Mouse (Mus musculus) brain, embryonic 14.5 days (tissue): ENCODE data around the gene Abcc12. TPM values are rescaled to one million over a fixed set of nuclear protein-coding genes. Genes with fewer than 3 reads are reported as not detected.

Source experiments
- DNase-seq: peaks from one replicate; pipeline ENCODE4 v3.0.0-alpha.2; 2011; ENCODE audit warnings: low read depth
- CTCF ChIP-seq: fragments of 200-500 bp; IDR thresholded peaks from 2 replicates; pipeline ENCODE4 v1.5.1; 2012; ENCODE audit warnings: inconsistent platforms, mild to moderate bottlenecking, moderate library complexity, borderline replicate concordance; ENCODE audit not compliant: insufficient read depth, insufficient read length; ENCODE audit errors: extremely low read depth
- POLR2A ChIP-seq: fragments of 200-500 bp; IDR thresholded peaks from 2 replicates; pipeline ENCODE4 v1.6.1; 2012; ENCODE audit warnings: mild to moderate bottlenecking, inconsistent platforms, borderline replicate concordance; ENCODE audit not compliant: poor library complexity, insufficient read depth, insufficient read length, severe bottlenecking; ENCODE audit errors: extremely low read depth
- polyA plus RNA-seq: library from polyadenylated mRNA; depleted of rRNA; stranded (reverse); fragments of >200 nt; gene quantifications from 2 replicates; pipeline ENCODE4 v1.2.3, GENCODE M21; 2012

Gene Abcc12
- polyA plus RNA-seq, 1 experiment, result 0.23 TPM

DNA sequence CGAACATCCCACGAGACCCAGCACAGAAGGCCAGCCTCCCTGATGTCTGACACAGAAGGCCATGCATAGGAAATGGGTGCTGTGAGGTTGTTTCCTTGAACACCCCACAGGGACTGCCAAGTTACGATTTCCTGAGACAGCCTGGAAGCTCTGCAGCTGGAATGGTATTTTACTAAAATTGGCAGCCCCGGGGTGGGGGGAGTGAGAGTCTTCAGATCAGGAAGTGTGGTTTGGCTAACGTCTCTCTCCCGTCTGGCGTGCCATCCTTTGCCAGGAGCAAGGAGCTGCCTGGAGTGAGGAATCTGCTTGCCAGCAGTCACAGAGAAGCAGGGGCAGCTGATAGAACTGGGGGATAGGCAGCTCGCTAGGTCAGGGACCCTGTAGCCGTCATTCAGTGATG lies 2.4 kb downstream of the Abcc12 start:
- TF ChIP-seq POLR2A (no peak), CTCF (no peak)
- peak; percentile 90 for DNase-seq

DNA sequence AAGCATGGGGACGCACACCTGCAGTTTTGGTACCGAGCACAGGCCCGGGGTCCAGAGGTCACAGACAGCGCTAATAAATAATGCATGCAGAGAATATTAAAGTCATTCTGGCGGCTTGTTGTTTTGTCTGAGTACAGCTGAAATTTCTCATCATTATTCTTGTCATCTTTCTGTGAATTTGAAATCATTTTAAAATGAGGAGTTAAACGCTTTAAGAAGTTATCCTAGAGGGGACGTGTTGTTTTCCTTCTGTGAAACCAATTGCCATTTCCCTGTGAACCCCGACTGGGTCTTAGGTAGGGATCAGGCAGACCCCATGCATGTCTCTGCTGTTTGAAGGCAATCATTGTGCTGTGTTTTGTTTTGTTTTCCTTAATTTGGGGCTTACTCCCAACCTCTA lies 2.9 kb downstream of the Abcc12 start:
- TF ChIP-seq CTCF (no peak), POLR2A (no peak)
- peak; percentile 7 for DNase-seq

DNA sequence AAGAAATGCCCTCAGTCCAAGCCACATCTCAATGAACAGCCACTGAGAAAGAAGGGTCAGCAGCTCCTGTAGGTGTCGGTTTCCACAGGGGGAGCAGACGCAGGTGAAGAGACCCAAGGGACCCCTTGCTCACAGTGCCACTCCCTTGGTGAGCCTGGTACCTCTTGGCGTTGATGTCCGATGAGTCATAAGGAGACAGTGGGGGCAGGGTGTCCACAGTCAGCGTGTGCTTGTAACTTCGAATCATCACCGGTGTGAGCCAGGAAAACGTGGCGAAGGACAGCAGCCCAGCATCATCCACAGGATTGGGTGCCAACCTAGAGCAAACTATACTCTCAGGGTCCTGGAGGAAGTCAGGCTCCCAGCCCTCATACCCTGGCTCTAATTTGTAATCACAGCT lies 16.8 kb downstream of the Abcc12 start:
- no peak for DNase-seq
- TF ChIP-seq POLR2A (no peak), CTCF (no peak)

DNA sequence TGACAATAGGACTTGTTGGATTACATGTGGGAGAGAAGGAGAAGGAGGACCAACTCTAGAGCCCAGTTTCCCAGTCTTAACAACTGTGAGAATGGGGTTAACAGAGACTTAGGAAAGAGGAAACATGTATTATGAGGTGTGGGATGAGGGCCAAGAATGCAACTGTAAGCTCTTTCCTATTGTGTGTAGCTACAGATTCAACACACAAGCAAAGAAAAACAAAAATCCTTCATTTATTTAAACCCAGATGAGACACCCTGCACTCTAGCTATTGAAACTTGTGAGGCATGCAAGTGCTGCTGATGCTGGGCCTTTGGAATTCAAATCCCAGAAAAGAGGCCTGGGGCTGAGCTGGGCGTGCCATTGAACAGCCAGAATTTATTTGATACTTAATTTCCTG lies 18.7 kb downstream of the Abcc12 start:
- TF ChIP-seq CTCF (no peak), POLR2A (no peak)
- peak; percentile 80 for DNase-seq

DNA sequence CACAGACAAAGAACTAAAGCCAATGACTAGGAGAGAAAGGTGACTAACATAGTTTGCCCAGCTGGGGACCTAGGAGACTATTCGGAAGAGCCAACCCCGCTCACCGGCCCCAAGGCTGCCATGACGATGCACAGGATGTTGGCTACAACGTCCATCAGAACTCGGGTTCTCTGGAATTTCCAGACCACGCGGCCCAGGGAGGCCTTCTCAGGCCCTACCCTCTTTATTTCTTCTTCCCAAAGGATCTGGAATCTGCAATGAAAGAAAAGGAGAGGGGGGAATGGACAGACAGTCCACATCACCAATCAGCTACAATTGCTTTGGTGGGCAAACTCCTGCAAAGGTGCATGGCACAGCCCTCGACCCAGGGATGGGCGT lies 19.8 kb downstream of the Abcc12 start:
- DNase-seq, result no peak
- no peak for TF ChIP-seq POLR2A
- TF ChIP-seq CTCF, result no peak

DNA sequence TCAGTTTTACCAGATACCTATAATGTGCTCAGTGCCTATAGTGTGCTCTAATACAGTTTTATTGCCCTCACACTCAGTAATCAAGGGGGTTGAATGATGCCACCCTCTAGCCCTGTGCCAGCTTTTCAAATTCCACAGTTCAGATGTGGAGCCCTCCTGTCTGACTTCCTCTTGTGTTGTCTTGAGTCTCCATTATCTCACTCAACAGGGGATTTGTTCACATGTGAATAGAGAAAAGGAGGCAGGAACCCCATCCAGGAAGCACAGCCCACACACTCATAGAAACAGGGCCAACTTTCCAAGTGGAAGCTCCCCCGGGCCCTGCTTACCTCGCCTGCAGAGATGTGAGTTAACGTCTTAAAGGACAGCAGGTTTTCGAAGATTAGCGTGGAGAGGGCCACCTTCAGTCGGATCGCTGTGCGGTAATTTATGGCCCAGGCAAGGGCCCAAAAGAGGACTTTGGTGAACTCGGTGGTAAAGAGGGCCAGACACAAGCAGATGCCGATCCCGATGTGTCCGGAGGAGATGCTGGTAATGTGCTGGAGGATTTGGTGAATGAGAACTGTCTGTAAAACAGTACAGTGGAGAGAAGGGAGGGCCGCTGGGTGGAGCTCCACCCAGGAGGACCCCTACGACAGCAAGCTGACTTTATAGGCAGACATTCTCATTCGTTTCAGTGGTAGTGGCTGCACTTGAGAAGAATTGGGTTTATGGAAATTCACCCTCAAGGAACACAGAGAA lies 20.4 kb downstream of the Abcc12 start:
- DNase-seq, result no peak
- TF ChIP-seq CTCF, result no peak
- TF ChIP-seq POLR2A, result no peak

DNA sequence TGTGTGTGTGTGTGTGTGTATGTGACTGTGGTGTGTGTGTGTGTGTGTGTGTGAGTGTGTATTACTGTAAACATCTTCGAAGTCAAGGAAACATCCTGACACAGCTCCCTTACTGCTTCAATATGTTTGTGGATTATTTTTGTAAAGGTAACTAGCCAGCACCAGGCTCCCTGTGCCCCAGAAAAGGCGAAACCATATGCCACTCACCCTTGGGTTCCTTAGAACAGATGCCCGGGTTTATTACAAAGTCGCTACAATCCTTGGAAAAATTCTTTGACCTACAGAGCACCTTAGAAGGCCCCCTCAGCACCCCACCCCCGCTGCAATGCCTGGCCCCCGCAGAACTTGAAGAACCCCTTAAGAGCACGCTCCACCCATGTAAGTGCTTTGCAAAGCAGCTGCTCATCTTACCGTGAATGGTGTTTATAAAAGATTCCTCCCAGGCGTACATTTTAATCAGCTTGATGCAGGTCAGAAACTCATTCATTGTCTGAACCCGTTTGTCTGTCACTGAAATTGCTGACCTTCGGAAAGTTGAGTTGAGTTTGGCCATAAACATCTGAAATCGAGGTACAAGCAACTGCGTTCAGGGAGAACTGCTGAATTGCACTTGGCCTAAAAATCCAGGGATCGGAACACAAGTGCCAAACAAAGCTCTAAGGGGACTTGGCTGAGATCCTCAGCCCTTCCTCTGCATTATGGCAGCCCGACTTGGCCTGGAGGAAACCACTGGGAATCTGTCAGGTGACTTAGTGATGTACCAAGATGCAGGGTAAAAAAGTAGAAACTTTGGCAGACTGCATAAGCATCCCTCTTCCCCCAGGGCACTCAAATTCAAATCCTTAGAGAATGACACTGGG lies 23.1 kb downstream of the Abcc12 start:
- no peak for DNase-seq
- no peak for TF ChIP-seq POLR2A
- TF ChIP-seq CTCF, result no peak

DNA sequence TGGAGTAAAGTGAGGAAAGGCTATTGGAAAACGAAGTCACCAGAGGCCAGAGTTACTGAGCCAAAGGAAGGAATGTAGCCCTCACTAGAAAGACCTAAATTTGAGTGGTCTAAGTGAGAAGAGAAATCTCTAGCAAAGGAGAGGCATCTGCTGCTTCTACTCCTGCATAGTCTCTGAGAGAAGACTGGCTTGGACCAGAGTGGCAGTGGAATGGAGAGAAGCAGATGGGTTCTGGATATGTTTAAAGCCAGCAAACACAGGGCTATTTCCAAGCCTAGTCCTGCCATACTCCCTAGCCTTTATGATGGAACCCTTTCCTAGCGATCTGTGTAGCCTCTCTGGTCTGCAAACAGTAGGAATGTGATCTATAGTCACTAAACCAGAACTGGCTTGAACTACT lies 24.9 kb downstream of the Abcc12 start:
- no peak for TF ChIP-seq POLR2A
- no peak for TF ChIP-seq CTCF
- DNase-seq, result no peak

DNA sequence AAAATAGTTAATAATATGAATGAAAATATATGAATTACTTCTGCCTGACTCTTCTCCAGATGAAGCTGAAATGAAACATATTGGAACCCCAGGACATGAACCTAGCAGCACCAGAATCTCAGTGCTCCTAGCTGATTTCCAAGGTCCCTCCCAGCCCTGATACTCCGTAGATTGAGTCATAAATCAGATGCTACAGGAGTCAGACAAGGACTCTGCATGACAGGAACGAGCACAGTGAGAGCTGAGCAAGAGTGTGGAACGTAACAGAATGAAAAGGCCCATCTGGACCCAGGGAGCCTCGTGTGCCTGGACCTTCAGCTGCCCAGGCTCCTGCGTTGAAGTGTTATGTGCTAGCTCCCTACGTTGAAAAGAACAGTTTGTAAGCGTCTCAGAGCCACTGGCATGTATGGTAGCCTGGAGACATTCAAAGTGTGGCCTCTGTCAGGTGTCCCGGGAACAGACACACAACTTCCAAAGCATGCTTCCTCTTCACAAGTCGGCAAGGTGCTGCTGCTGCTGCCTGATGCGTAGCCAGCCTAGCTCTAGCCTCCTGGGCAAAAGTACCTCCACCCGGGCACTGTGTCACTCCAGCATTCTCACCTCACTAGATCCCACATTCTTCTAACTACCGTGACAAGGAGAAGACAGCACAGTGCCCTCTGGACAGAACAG lies 26.1 kb downstream of the Abcc12 start:
- no peak for DNase-seq
- TF ChIP-seq POLR2A (no peak), CTCF (no peak)

DNA sequence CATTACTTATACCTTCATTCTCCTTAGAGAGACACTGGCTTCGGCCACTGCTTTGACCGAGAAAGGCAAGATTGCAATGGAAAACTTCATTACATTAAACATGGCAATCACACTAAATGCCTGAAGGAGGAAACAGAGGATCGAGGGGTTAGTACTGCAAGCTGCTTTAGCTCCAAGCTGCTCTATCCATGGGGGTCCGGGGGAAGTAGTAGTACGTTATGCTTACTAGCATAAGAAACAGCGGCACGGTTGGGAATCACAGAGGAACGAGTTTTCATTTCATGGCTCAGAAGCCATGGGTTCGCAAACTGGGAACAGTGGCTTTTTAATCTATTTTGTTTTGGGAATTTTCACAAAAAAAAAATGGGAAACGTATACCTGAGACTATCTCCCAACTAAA lies 30.0 kb downstream of the Abcc12 start:
- DNase-seq, result no peak
- TF ChIP-seq POLR2A (no peak), CTCF (no peak)

DNA sequence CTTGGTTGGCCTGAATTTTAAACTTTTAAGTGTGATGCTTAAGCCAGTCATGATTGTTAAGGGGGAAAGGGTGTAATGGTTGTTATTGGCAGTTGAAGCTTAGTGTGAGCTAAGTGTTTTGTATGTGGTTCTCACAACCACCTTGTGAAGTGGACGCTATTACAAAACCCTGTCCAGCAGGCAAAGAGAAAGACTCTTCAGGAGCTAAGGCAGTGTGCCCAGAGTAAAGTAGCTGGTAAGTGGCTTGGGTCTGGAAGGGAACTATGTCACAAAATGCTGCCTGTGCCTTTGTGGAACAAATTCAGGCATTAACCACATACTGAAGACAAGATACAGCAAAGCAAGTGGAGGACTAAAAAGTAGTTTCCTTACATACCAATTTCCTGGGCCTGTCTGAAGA lies 34.5 kb downstream of the Abcc12 start:
- no peak for DNase-seq
- TF ChIP-seq CTCF (no peak), POLR2A (no peak)
